Mouse (Mus musculus) liver, embryonic 14.5 days (tissue): ENCODE data around the gene Aox4. TPM values are rescaled to one million over a fixed set of nuclear protein-coding genes. Genes with fewer than 3 reads are reported as not detected.

Source experiments
- ATAC-seq: fragments of 200-750 bp; cut with Nextera tagmentation; 2 replicates; pipeline ENCODE4 v1.8.0; 2017; ENCODE audit warnings: moderate number of reproducible peaks, mild to moderate bottlenecking, moderate library complexity; ENCODE audit not compliant: insufficient read depth
- DNase-seq, 3 experiments: peaks; one replicate each; pipeline ENCODE4 v3.0.0-alpha.2; 2012 to 2013; ENCODE audit warnings: low read depth in 3 of 3, low spot score in 3 of 3
- H3K27ac ChIP-seq: fragments of 300-500 bp; sonication (generic); 2 replicates; pipeline ENCODE4 v1.5.1; 2014; ENCODE audit warnings: moderate library complexity, mild to moderate bottlenecking, control low read depth, inconsistent platforms
- H3K27me3 ChIP-seq: fragments of 300-500 bp; sonication (generic); 2 replicates; pipeline ENCODE4 v1.6.1; 2014; ENCODE audit warnings: mild to moderate bottlenecking, low read length, moderate library complexity; ENCODE audit not compliant: control insufficient read depth, insufficient read depth
- H3K36me3 ChIP-seq: fragments of 300-500 bp; sonication (generic); replicated peaks from 2 replicates; pipeline ENCODE4 v1.6.1; 2014; ENCODE audit warnings: low read depth; ENCODE audit not compliant: control insufficient read depth, insufficient read depth
- H3K4me1 ChIP-seq, 2 experiments: fragments of 200-500 bp in 1 of 2; fragments of 300-500 bp in 1 of 2; sonication (generic) in 1 of 2; replicated peaks; 2 replicates each; pipeline ENCODE4 v1.6.1; 2012 to 2014; ENCODE audit warnings: antibody characterized with exemption in 1 of 2, inconsistent platforms in 1 of 2, low read length in 1 of 2; ENCODE audit not compliant: control insufficient read depth in 2 of 2, insufficient read depth in 2 of 2
- H3K4me2 ChIP-seq: fragments of 300-500 bp; sonication (generic); 2 replicates; pipeline ENCODE4 v1.6.1; 2014; ENCODE audit warnings: low read depth, mild to moderate bottlenecking, control low read depth, moderate library complexity
- H3K4me3 ChIP-seq, 2 experiments: fragments of 200-500 bp in 1 of 2; fragments of 300-500 bp in 1 of 2; sonication (generic) in 1 of 2; 2 replicates each; pipeline ENCODE4 v1.5.1; 2012 to 2014; ENCODE audit warnings: low read depth in 2 of 2, low read length in 2 of 2, mild to moderate bottlenecking in 2 of 2, control low read depth in 1 of 2, inconsistent platforms in 1 of 2, moderate library complexity in 1 of 2; ENCODE audit not compliant: insufficient read depth in 1 of 2
- H3K9ac ChIP-seq: fragments of 300-500 bp; sonication (generic); replicated peaks from 2 replicates; pipeline ENCODE4 v1.6.1; 2014; ENCODE audit warnings: mild to moderate bottlenecking, control low read depth, moderate library complexity
- H3K9me3 ChIP-seq: fragments of 300-500 bp; sonication (generic); 2 replicates; pipeline ENCODE4 v1.6.1; 2016; ENCODE audit warnings: low read length, mixed read lengths; ENCODE audit not compliant: control insufficient read depth
- CTCF ChIP-seq: IDR thresholded peaks from 2 replicates; pipeline ENCODE4 v1.5.1; 2016; ENCODE audit warnings: antibody characterized with exemption, low read depth, control low read depth
- EP300 ChIP-seq: IDR thresholded peaks from 2 replicates; pipeline ENCODE4 v1.6.1; 2016; ENCODE audit warnings: antibody characterized with exemption, low read depth
- WGBS: fragments of 180-500 bp; shearing (Covaris S2); extraction: QIAGEN DNeasy Blood & Tissue Kit; methylation state at CpG from one replicate; pipeline ENCODE4 v1.1.7; 2014; ENCODE audit not compliant: insufficient replicate concordance; 5-methylcytosine and 5-hydroxymethylcytosine counted together
- polyA plus RNA-seq, 2 experiments: library from polyadenylated mRNA; depleted of rRNA in 1 of 2; stranded (reverse) in 1 of 2; unstranded in 1 of 2; fragments of >200 nt; fragmentation: Nextera tagmentation in 1 of 2; extraction: Ambion mirVana in 1 of 2; gene quantifications; 2 replicates each; pipeline versions ENCODE4 v1.2.1 to v1.2.3; 2012 to 2014

Gene Aox4
- polyA plus RNA-seq, 2 experiments, result 0.10 to 0.22 TPM

GRCm38 (mm10) chr1:58215353-58215752, 5.2 kb downstream of the Aox4 start:
- TF ChIP-seq EP300 (no peak), CTCF (no peak)

GRCm38 (mm10) chr1:58215956-58216532, 5.8 kb downstream of the Aox4 start:
- Histone ChIP-seq H3K9ac (no peak overlapping the region), H3K4me3 (no peak overlapping the region), H3K27me3 (no peaks in the 10 kb centered on the region), H3K27ac (no peak overlapping the region), H3K4me2 (no peak overlapping the region), H3K9me3 (no peaks in the 10 kb centered on the region), H3K4me1 (no peaks in the 10 kb centered on the region), H3K36me3 (no peaks in the 10 kb centered on the region)
- ATAC-seq (no peak), DNase-seq (no peak)
- WGBS, result 73% methylated on average over 7 of the region's 7 CpGs
- no peak for TF ChIP-seq CTCF
- TF ChIP-seq EP300, result no peak

More at GRCm38 (mm10) chr1:58215353-58215752, 5.2 kb downstream of the Aox4 start:
- Histone ChIP-seq H3K4me2 (no peak overlapping the region), H3K27ac (no peak overlapping the region), H3K9ac (no peak overlapping the region), H3K9me3 (no peaks in the 10 kb centered on the region), H3K4me1 (no peaks in the 10 kb centered on the region), H3K4me3 (no peak overlapping the region), H3K27me3 (no peaks in the 10 kb centered on the region), H3K36me3 (no peaks in the 10 kb centered on the region)
- 48% methylated on average over 4 of the region's 4 CpGs for WGBS
- no peak for DNase-seq
- no peak for ATAC-seq

GRCm38 (mm10) chr1:58221070-58221469, 10.9 kb downstream of the Aox4 start:
- no peaks in the 10 kb centered on the region for H3K27me3 ChIP-seq
- no peak overlapping the region for H3K4me2 ChIP-seq
- 61% methylated on average over 6 of the region's 6 CpGs for WGBS
- TF ChIP-seq EP300 (no peak), CTCF (no peak)
- DNase-seq (no peak), ATAC-seq (no peak)
- no peaks in the 10 kb centered on the region for H3K36me3 ChIP-seq
- no peak overlapping the region for H3K27ac ChIP-seq
- no peaks in the 10 kb centered on the region for H3K4me1 ChIP-seq
- no peaks in the 10 kb centered on the region for H3K9me3 ChIP-seq
- H3K9ac ChIP-seq, result no peak overlapping the region
- no peak overlapping the region for H3K4me3 ChIP-seq

- Histone ChIP-seq H3K27me3 (no peaks in the 10 kb centered on the region), H3K36me3 (no peaks in the 10 kb centered on the region), H3K27ac (no peak overlapping the region), H3K9ac (no peak overlapping the region), H3K4me2 (no peak overlapping the region), H3K9me3 (no peaks in the 10 kb centered on the region), H3K4me1 (no peaks in the 10 kb centered on the region), H3K4me3 (no peak overlapping the region)
- TF ChIP-seq CTCF (no peak), EP300 (no peak)
- WGBS, result 60% methylated on average over 5 of the region's 5 CpGs
- DNase-seq, result no peak
- ATAC-seq, result no peak
These were observed 11.7 kb downstream of the Aox4 start for GRCm38 (mm10) chr1:58221879-58222278.

- ATAC-seq, result no peak
- no peak overlapping the region for H3K9ac ChIP-seq
- no peaks in the 10 kb centered on the region for H3K36me3 ChIP-seq
- TF ChIP-seq CTCF, result no peak
- TF ChIP-seq EP300, result no peak
- H3K9me3 ChIP-seq, result no peaks in the 10 kb centered on the region
- no peak overlapping the region for H3K4me2 ChIP-seq
- no peak for DNase-seq
- H3K4me1 ChIP-seq, result peaks cover 0 to 7% of the 10 kb centered on the region in 2 experiments; a peak in 1 of 4 replicates
- H3K4me3 ChIP-seq, result no peak overlapping the region
- no peak overlapping the region for H3K27ac ChIP-seq
- no peaks in the 10 kb centered on the region for H3K27me3 ChIP-seq
- 49% methylated on average over 6 of the region's 6 CpGs for WGBS
These were observed 17.9 kb downstream of the Aox4 start for GRCm38 (mm10) chr1:58228086-58228485.
